Mouse (Mus musculus) left cerebral cortex, adult 18-20 months (tissue): ENCODE measurements at regions not wholly inside any gene's neighbourhood (a gene's known extent, or its start where the extent isn't known, plus 50 kb on each side); places are given as distances from the start of the nearest gene placed in this dataset.

ENCODE experiments used
- DNase-seq, 2 experiments: peaks; one replicate each; pipeline ENCODE4 v3.0.0; 2021 to 2022; ENCODE audit warnings: low spot score in 2 of 2, mixed read lengths in 1 of 2

DNA sequence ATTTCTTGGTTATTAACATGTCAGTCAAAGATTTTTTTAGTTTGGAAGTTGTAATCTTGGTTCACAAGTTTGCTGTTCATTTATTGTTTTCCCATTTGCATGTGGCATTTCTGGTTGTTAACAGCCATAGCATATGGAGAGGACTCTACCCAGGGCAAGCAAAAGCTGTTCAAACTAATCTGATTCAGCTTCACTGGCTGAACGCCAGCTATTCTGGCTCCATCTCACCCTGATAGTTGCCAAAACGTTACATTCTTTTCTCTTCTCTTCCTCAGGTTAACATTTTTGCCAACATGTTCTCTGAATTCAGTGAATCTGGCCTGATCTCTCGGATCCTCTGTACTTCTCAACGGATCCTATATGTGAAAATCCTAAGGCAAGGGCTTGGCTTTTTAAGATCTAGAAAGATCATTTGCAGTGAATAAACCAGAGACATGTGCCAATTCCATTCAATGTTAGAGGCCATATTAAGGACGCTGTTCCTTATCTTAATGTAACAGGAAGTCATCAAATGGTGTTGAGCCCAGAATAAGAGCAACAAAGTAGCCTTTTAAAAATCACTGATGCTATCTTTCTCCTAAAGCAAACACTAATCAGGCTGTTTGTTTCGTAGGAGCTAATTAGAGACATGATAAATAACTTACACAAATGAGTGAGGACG is 82.2 kb upstream of the Tac1 start:
- no peak for DNase-seq

GRCm38 (mm10) chr6:7473730-7474129 is 80.9 kb upstream of the Tac1 start:
- no peak for DNase-seq

GRCm38 (mm10) chr6:7476907-7477306 is 77.8 kb upstream of the Tac1 start:
- no peak for DNase-seq

DNA sequence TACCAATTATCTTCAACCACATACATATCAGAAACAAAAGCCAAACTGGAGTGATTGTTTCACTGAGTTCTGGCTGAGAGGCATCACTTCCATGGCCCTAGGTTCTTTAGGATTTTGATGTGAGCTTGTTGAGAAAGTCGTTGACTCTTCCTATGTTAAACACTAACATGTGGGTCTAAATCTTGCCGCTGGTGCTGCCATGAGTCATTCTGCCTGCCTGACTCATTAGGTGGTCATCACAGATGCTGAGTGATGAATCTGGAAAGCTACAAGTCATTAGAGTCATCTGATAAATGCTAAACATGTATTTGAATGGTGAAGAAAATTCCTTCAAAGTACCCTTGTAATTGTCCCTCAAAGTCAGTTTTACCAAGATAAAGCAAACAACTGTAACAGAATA is 60.4 kb upstream of the Tac1 start:
- no peak for DNase-seq

DNA sequence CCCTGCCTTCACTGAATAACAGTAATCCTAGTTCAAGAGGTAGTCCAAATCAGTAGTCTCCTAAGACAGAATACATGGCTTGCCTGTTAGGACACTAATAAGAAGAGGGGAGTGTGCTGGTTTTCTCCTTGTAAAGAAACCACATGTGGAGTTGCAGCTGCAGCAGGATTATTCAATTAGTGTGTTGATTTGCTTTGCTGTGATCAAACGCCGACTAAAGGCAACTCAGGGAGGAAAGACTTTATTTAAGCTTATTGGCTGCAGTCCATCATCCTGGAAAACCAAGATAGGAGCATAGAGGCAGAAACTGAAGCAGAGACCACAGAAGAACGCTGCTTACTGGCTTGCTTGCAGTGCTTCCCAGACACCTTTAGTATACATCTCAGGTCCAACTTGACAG is 57.9 kb upstream of the Tac1 start:
- DNase-seq: no peak
